Mouse (Mus musculus): ENCODE measurements around the gene Dennd1b.

- TF ChIP-seq CTCF (IDR thresholded peaks at IDR 0.05; ENCODE audit: extremely low read depth, insufficient read depth, insufficient read length, insufficient replicate concordance): no peak
- TF ChIP-seq POLR2A (IDR thresholded peaks at IDR 0.05; ENCODE audit: low read depth, low read length): no peak
Observed at GRCm38 (mm10) chr1:139153493-139153892, 190.3 kb downstream of the Dennd1b start.
